Mouse (Mus musculus) brown adipose tissue, adult 24 weeks (tissue): ENCODE results near the gene Fign. TPM values are rescaled to one million over a fixed set of nuclear protein-coding genes. Genes with fewer than 3 reads are reported as not detected.

Experiments
- H3K27ac ChIP-seq: fragments of 200-500 bp; replicated peaks from 2 replicates; pipeline ENCODE4 v1.5.1; 2012; ENCODE audit warnings: low read depth, mild to moderate bottlenecking, low read length
- H3K4me1 ChIP-seq: fragments of 200-500 bp; 2 replicates; pipeline ENCODE4 v1.6.1; 2012; ENCODE audit warnings: low read length, mixed read lengths; ENCODE audit not compliant: control insufficient read depth, insufficient read depth, insufficient read length
- H3K4me3 ChIP-seq: fragments of 200-500 bp; 2 replicates; pipeline ENCODE4 v1.5.1; 2012; ENCODE audit warnings: low read depth, mild to moderate bottlenecking, low read length, moderate library complexity; ENCODE audit not compliant: insufficient read depth
- polyA plus RNA-seq: library from polyadenylated mRNA; stranded (reverse); fragments of >200 nt; gene quantifications from 2 replicates; pipeline ENCODE4 v1.2.4, GENCODE M21; 2012; ENCODE audit not compliant: missing spikeins, insufficient read depth, insufficient read length

Gene Fign
- polyA plus RNA-seq, 1 experiment, result 3.3 TPM

GRCm38 (mm10) chr2:63981449-63981848 is 116.4 kb downstream of the Fign start:
- Histone ChIP-seq H3K4me1 (no peaks in the 10 kb centered on the region), H3K4me3 (no peak overlapping the region), H3K27ac (no peak overlapping the region)

GRCm38 (mm10) chr2:63969633-63970032 is 128.2 kb downstream of the Fign start:
- H3K4me3 ChIP-seq, result no peak overlapping the region
- no peak overlapping the region for H3K27ac ChIP-seq
- 0 out of 2 replicates have a peak, but pooled peaks cover 3% of the 10 kb centered on the region for H3K4me1 ChIP-seq

- Histone ChIP-seq H3K4me1 (no peaks in the 10 kb centered on the region), H3K27ac (no peak overlapping the region), H3K4me3 (no peak overlapping the region)
Measured at GRCm38 (mm10) chr2:63931041-63931440, 166.8 kb downstream of the Fign start.

DNA sequence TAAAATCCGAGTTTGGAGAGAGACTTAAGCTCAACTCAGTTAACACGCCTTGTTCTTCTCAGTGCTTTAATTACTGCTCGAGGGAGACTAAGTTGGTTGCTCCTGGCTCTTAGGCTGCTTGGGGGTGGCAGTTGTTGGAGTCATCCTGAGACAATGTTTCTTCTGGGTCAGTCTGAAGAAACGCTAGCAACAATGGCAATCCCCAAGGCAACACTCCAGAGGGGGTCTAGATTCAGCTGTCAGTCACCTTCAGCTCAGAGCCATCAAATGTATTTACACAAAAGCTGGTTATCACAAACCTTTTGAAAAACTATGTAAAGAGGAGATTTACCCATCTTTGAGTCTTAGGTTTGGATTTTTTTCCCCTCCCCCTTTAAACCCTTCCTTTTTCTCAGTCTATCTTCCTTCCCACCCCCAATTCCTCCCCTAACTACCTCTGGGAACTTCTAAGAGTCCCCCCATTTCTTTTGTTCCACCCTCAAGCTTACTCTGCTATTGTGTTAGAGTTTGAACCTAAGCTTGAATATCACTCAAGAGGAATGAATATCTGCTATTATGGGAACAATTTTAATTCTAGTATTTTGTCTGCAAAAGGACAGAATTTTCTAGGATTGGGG is 171.2 kb downstream of the Fign start:
- Histone ChIP-seq H3K27ac (no peak overlapping the region), H3K4me1 (no peaks in the 10 kb centered on the region), H3K4me3 (no peak overlapping the region)

DNA sequence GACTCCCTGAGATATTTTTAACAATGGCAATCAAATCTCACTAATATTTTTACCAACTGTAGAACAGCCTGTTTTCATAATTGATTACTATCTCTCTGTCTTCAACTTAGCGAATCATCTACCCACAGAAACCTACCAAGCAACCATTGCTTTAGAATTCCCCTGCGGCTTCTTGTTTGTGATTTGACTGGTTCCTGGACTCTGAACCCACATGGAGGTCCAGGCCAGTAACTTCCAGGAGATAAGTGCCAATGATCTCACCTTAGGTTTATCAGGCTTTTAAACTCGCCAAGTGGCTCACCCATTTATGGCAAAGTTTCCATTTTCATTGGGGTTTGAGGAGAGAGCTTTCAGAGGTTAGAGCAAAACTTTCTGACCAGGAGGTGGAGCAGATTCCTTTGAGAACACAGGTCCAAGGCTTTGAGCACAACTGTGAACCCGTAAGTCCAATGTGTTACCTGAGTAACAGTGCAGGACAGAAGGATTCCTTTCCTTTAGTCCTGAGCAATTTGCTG is 172.1 kb downstream of the Fign start:
- H3K4me3 ChIP-seq, result no peak overlapping the region
- H3K27ac ChIP-seq, result no peak overlapping the region
- H3K4me1 ChIP-seq, result no peaks in the 10 kb centered on the region
